Mouse (Mus musculus) adrenal gland, adult (tissue): Measurements from ENCODE around the gene Tes.

Experiments
- DNase-seq, 2 experiments: peaks; one replicate each; pipeline ENCODE4 v3.0.0; 2022 to 2023; ENCODE audit warnings: low spot score in 1 of 2; ENCODE audit not compliant: inconsistent age in 2 of 2

Gene Tes

GRCm38 (mm10) chr6:17077270-17077669 is 12.3 kb downstream of the Tes start:
- DNase-seq = no peak

DNA sequence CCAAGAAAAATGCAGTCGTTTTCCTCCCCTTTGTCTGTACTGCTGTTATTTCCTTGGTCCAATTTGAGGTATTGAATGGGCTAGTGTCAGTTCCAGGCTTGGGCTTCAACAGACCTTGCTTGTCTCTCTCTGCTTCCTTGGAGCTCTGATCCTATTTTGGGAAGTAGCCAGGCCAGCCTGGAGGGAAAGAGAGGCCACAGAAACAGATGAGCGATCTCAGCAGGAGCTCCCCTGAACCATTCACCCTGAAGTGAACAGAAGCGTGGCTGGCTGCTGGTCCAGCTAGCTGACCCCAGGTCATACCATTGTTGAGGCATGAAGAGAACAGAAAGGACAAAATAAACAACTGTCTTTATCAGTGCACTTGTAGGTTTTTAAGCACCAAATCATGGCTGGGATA is 12.8 kb downstream of the Tes start:
- DNase-seq = no peak

GRCm38 (mm10) chr6:17079304-17079703 is 14.4 kb downstream of the Tes start:
- peak; percentile 28 to 50 for DNase-seq

- no peak for DNase-seq
These were observed 14.9 kb downstream of the Tes start for GRCm38 (mm10) chr6:17079826-17080225.

- no peak for DNase-seq
These were observed 17.3 kb downstream of the Tes start for GRCm38 (mm10) chr6:17082238-17082637.

- DNase-seq = no peak
These were observed 17.9 kb downstream of the Tes start for GRCm38 (mm10) chr6:17082800-17083199.

DNA sequence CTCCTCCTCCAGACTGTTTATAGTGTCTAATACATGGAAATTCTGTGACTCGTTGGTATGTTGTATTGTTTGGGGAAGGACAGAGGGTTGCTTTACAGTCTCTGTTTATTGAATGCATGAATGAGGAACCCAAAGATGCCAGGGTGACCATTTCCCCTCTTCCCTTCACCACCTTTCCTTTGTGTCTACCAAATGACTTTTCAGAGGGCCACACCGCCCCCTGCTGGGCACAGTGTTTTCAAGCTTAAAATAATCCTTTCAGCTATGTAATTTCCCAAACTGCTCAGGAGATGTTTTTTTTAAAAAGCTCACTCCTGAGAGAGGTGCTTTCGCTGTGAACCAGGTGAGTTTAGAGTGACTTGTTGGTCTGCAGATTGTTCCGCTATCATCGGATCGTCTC is 22.5 kb downstream of the Tes start:
- DNase-seq = peak; percentile 60 to 93

DNA sequence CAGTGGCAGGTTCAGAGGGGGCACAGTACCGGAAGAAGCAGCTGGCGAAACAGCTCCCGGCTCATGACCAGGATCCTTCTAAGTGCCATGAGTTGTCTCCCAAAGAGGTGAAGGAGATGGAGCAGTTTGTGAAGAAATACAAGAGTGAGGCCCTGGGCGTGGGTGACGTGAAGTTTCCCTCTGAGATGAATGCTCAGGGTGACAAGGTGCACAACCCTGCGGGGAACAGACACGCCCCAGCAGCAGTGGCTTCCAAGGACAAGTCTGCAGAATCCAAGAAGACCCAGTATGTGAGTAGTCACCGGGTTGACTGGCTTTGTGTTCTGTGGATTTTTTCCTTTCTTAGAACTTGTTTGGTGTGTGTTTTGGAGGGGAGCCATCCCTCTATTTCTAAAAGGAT is 32.4 kb downstream of the Tes start:
- no peak for DNase-seq

DNA sequence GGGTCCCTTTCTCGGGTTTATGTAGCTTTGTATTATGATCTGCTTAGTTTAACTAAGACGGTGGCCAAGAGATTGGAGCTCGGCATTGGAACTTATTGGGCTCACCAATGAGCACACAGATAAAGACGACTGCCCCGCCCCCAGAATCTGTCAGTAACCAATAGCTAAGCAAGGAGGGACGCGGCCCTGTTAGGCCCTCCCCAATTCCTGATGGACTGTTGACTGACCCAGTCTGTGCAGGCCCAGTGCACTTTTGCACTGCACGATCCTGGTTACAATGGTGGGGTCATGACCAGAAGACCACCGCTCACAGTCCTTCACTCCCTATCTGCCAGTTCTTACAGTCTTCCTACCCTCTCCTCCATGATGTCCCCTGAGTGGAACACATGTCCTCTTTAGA is 33.6 kb downstream of the Tes start:
- DNase-seq = no peak

DNA sequence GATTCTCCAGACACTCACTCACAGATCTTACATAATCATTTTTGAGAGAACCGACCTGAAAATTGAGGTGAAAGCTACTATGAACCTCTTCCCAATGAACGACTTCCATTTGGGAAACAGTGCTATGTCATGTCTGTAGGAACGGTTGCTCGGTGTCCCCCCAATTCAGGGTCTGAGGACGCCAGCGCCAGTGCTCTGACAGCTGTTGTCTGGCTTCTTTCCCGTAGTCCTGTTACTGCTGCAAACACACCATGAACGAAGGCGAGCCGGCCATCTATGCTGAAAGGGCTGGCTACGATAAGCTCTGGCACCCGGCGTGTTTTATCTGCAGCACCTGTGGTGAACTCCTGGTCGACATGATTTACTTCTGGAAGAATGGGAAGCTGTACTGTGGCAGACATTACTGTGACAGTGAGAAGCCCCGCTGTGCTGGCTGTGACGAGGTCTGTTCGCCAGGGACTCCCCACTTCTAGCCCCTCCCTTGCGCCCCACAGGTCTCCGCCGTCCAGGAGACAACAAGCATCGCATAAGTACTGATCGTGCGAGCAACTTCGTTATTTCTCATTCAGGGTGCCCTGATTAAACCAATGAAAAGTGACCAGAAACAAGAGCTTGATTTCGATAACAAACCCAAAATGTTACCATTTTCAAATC is 34.7 kb downstream of the Tes start:
- DNase-seq = no peak

DNA sequence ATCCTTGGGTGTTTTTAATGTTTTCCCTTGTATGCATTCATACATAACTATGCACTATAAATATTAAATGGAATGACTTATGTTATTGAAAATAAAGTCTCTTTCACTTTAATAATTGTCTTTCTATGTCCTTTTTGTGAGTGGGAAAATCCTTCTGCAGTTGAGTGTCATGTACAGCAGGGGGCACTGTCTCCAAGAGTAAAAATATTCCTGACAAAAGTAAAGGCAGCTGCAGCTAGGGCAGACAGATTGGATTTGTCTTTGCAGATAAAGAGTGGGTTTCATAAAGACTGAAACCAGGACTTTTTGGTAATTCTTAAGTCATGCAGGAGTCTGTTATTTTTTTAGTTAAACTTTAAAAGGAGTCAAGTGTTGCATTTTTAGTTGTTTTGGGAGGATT is 40.8 kb downstream of the Tes start:
- DNase-seq = peak; percentile 30 to 85

GRCm38 (mm10) chr6:17106493-17106892 is 41.5 kb downstream of the Tes start:
- no peak for DNase-seq

DNA sequence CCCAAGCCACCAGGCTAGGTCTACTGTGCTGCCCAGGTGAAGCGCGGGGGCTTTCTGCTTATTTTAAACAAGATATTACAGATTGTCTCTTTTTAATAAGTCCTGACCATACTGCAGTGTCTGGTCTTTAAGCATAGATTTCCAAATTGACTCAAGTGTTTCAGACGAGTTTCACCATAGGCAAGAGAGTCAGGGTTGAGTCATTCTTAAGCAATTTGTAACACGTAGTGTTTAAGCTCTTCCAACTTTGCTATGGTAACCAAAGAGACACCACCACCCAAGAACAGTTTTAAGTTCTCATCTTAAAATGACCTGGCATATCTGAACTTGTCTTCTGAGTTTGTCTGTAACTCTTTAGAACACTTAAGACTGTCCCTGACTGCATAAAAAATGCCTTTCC is 44.3 kb downstream of the Tes start:
- DNase-seq = peak in 1 of 2 experiments; percentile 48

GRCm38 (mm10) chr6:17110564-17111100 is 45.7 kb downstream of the Tes start:
- DNase-seq = peak in 1 of 2 experiments; percentile 35

GRCm38 (mm10) chr6:17112081-17112480 is 47.1 kb downstream of the Tes start:
- DNase-seq = no peak

- DNase-seq = no peak
These were observed 48.0 kb downstream of the Tes start for GRCm38 (mm10) chr6:17112990-17113389.

DNA sequence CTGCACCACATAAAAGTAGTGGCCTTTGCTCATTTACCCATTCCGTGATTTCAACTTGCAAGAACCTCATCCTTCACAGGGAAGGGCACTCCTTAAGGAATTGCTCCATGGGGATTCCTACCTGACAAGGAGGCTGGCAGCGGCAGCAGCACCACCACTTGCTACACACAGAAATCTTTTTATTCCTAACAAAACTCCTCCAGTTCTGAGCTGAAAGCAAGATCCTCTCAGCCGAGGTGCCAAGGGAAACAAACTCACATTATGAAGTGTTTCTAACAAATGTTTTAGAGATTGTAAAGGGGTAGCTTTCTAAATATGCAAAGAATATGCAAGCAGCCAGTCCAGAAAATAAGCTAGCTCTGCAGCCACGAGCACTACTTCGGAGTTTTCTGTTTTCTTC is 49.6 kb downstream of the Tes start:
- no peak for DNase-seq

- DNase-seq = no peak
These were observed 50.3 kb downstream of the Tes start for GRCm38 (mm10) chr6:17115046-17115790.

GRCm38 (mm10) chr6:17119521-17120232 is 54.7 kb downstream of the Tes start:
- DNase-seq = peak in 1 of 2 experiments; percentile 69

GRCm38 (mm10) chr6:17140021-17140420 is 75.1 kb downstream of the Tes start:
- DNase-seq = no peak

DNA sequence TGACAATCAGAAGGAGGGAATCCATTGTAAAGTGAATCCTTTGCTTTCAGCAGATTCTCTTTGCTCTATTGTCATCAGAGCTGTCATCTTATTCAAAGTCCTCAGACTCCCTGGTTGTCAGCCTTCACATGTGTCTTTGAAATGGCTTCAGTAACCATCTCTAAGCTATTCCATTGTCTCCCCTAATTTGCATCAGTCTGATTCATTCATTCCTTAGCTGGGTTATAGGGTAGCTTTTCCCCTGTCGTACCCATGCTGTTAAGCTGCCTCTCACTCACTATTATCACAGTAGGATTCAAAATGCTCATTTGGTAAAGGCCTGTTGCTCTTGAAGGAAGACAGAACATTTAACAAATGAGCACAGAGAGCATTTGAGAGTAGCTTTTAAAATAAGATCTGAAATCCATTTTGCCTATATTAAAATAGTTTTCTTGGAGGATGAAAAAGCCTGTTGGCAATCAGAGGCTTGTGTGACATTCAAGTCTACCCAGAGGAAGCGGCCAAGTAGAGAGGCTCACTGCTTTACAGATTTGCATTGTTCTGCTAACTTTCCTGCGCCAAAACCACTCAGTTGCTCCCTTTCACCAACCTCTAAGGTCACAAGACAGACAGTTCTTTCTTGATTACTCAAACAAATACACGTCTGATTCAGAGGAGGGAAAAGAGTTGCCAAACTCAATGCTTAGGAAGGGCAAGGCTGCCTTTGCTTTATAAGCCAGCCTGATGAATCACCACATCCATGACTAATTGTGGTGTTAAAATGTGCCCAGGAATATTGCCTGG is 77.8 kb downstream of the Tes start:
- DNase-seq = peak; percentile 23 to 81
